ENCODE assay signal across 25 mouse cellular contexts in genomic region chr11:34007616-34008015, GRCm38 (mm10). TPM values are rescaled to one million over a fixed set of nuclear protein-coding genes. Genes with fewer than 3 reads are reported as not detected.
"Had no signal": no experiment of that assay in that cellular context is flagged by ENCODE, and none has a peak within 500 bp of the region (broad histone marks: within the 10 kb centered on the region; RNA-seq: fewer than 3 reads in every experiment).

No protein-coding gene starts in this region.

- H3K27me3 ChIP-seq: heart, embryonic 13.5 days; heart, embryonic 15.5 days; hindbrain, embryonic 13.5 days; hindbrain, embryonic 15.5 days; intestine, embryonic 15.5 days; limb, embryonic 12.5 days; liver, embryonic 15.5 days had no signal

- H3K4me1 ChIP-seq: hindbrain, embryonic 13.5 days; hindbrain, embryonic 15.5 days had no signal

- H3K27ac ChIP-seq: heart, embryonic 13.5 days; hindbrain, embryonic 13.5 days; hindbrain, embryonic 15.5 days; hindbrain, postnatal 0 days; intestine, embryonic 15.5 days; layer of hippocampus, adult 2 months; left cerebral cortex, adult 2 months; limb, embryonic 12.5 days had no signal

- H3K4me2 ChIP-seq: heart, embryonic 11.5 days; heart, embryonic 13.5 days; hindbrain, embryonic 13.5 days; hindbrain, embryonic 15.5 days; intestine, embryonic 15.5 days; limb, embryonic 12.5 days had no signal

- H3K9me3 ChIP-seq: heart, embryonic 13.5 days; heart, embryonic 15.5 days; hindbrain, embryonic 13.5 days; hindbrain, embryonic 15.5 days; intestine, embryonic 15.5 days; limb, embryonic 10.5 days; limb, embryonic 12.5 days; liver, embryonic 15.5 days had no signal

- H3K9ac ChIP-seq: heart, embryonic 13.5 days; heart, embryonic 15.5 days; hindbrain, embryonic 13.5 days; hindbrain, embryonic 15.5 days; intestine, embryonic 15.5 days; limb, embryonic 12.5 days had no signal

- DNase-seq: gastrocnemius, postnatal 25 days; heart, postnatal 14 days; heart, postnatal 36 days; kidney, adult 18-20 months; kidney, adult 8-10 months; kidney, postnatal 10 days; kidney, postnatal 25 days; kidney, postnatal 4 days had no signal

- H3K36me3 ChIP-seq: heart, embryonic 13.5 days; heart, embryonic 15.5 days; hindbrain, embryonic 13.5 days; hindbrain, embryonic 15.5 days; intestine, embryonic 15.5 days; limb, embryonic 10.5 days; limb, embryonic 12.5 days; liver, embryonic 15.5 days had no signal

- H3K4me3 ChIP-seq: heart, embryonic 13.5 days; heart, embryonic 15.5 days; hindbrain, embryonic 13.5 days; hindbrain, embryonic 15.5 days; intestine, embryonic 15.5 days; layer of hippocampus, adult 2 months; left cerebral cortex, adult 2 months; limb, embryonic 10.5 days; limb, embryonic 12.5 days had no signal

- ATAC-seq: hindbrain, postnatal 0 days; intestine, postnatal 0 days had no signal

RNA-seq across cellular contexts. Expression of gene Kcnip1, which starts 14.7 kb away (rescaled TPM):
- total RNA-seq: gastrocnemius, adult 8-10 months; gastrocnemius, postnatal 25 days; granulocyte monocyte progenitor cell, adult 5-6 weeks; heart, postnatal 14 days; hematopoietic stem cell, adult 5-6 weeks; liver, adult 2 months had no signal
- polyA plus RNA-seq: heart, embryonic 15.5 days; liver, adult 2 months had no signal

RNA-seq across cellular contexts. Expression of gene Kcnmb1, which starts 44.8 kb away (rescaled TPM):
- total RNA-seq: granulocyte monocyte progenitor cell, adult 5-6 weeks; hematopoietic stem cell, adult 5-6 weeks; liver, adult 2 months had no signal
- polyA plus RNA-seq: liver, embryonic 15.5 days had no signal
